Mouse (Mus musculus): ENCODE results near the gene Dera.

Gene Dera

GRCm38 (mm10) chr6:137886210-137886979 is 132.0 kb downstream of the Dera start:
- in situ Hi-C loops (cut with MboI) = no loop called here

GRCm38 (mm10) chr6:137887258-137887657 is 132.9 kb downstream of the Dera start:
- in situ Hi-C loops (cut with MboI) = no loop called here

GRCm38 (mm10) chr6:137897671-137898070 is 143.3 kb downstream of the Dera start:
- in situ Hi-C loops (cut with MboI) = no loop called here

GRCm38 (mm10) chr6:137901255-137901654 is 146.9 kb downstream of the Dera start:
- in situ Hi-C loops (cut with MboI) = no loop called here
